Mouse (Mus musculus) cortical plate, adult 2 months (tissue): Measurements from ENCODE around the gene Pld4.

Experiments
- CTCF ChIP-seq: fragments of 200-500 bp; IDR thresholded peaks from 2 replicates; pipeline ENCODE4 v1.5.1; 2011; ENCODE audit warnings: mild to moderate bottlenecking, control low read depth, low read length; ENCODE audit not compliant: insufficient read depth; ENCODE audit errors: extremely low read depth
- POLR2A ChIP-seq: fragments of 200-500 bp; IDR thresholded peaks from 2 replicates; pipeline ENCODE4 v1.6.1; 2011; ENCODE audit warnings: mild to moderate bottlenecking, low read length, control low read depth; ENCODE audit not compliant: insufficient read depth; ENCODE audit errors: extremely low read depth

DNA sequence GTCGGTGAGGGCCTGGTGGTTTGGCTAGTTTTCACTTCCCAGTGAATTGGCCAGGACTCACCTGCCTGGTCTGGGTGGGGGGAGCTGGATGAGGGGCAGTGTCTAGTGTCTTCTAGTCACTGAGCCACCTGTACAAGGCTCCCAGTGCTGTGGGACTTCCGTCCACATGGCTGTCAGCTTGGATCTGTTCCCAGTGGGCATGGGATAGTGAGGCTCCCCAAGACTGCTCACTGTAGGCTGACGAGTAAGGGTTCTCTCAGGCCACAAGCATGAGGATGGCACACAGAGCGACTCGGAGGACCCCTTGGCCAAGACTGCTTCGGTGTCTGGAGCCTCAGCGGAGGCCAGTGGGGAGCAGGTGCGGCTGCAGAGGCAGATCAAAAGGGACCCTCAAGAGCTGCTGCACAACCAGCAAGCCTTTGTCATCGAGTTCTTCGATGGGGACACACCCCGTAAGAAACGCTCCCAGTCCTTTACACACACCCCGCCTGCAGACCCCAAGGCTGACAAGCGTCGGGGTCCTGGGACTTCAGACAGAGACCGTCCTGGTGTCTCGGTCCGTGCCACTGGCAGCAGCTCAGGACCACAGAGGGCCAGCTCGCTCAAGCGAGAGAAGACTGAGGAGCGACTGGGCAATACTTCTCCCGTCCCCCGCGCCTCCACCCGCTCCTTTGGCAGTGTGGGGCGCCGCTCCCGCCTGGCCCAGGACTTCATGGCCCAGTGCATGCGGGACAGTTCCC, 24.4 kb upstream of the Pld4 start:
- TF ChIP-seq CTCF (no peak), POLR2A (no peak)
